Mouse (Mus musculus) liver, embryonic 12.5 days (tissue): ENCODE measurements around the gene Krtap4-16. TPM values are rescaled to one million over a fixed set of nuclear protein-coding genes. Genes with fewer than 3 reads are reported as not detected.

Experiments
- polyA plus RNA-seq: library from polyadenylated mRNA; unstranded; fragments of >200 nt; fragmentation: Nextera tagmentation; extraction: Ambion mirVana; gene quantifications from 2 replicates; pipeline ENCODE4 v1.2.1, GENCODE M21; 2016

Gene Krtap4-16
- polyA plus RNA-seq, 1 experiment from 2014 or later = not detected

Other genes with a start within 250 kb of the Krtap4-16 start
- gene Gm11938, start 248.3 kb downstream of the Krtap4-16 start, polyA plus RNA-seq = not detected in 2 replicates
- gene Gm11937, start 241.4 kb downstream of the Krtap4-16 start, polyA plus RNA-seq = not detected in 2 replicates
- gene Krtap2-4, start 236.8 kb downstream of the Krtap4-16 start, polyA plus RNA-seq = not detected in 2 replicates
- not detected in 2 replicates for gene Gm11562, start 231.2 kb downstream of the Krtap4-16 start, polyA plus RNA-seq
- not detected in 2 replicates for gene Krtap4-1, start 223.4 kb downstream of the Krtap4-16 start, polyA plus RNA-seq
- not detected in 2 replicates for gene Krtap4-2, start 216.5 kb downstream of the Krtap4-16 start, polyA plus RNA-seq
- gene Krtap4-7, start 207.5 kb downstream of the Krtap4-16 start, polyA plus RNA-seq = not detected in 2 replicates
- not detected in 2 replicates for gene Gm11555, start 201.4 kb downstream of the Krtap4-16 start, polyA plus RNA-seq
- not detected in 2 replicates for gene Gm11563, start 192.6 kb downstream of the Krtap4-16 start, polyA plus RNA-seq
- gene Krtap4-6, start 185.6 kb downstream of the Krtap4-16 start, polyA plus RNA-seq = not detected in 2 replicates
- gene Gm14190, start 160.9 kb downstream of the Krtap4-16 start, polyA plus RNA-seq = not detected in 2 replicates
- not detected in 2 replicates for gene Gm14180, start 117.3 kb downstream of the Krtap4-16 start, polyA plus RNA-seq
- not detected in 2 replicates for gene Gm11595, start 78.7 kb downstream of the Krtap4-16 start, polyA plus RNA-seq
- gene Krtap4-8, start 70.9 kb downstream of the Krtap4-16 start, polyA plus RNA-seq = not detected in 2 replicates
- not detected in 2 replicates for gene Krtap4-9, start 66.4 kb downstream of the Krtap4-16 start, polyA plus RNA-seq
- not detected in 2 replicates for gene Gm11596, start 58.1 kb downstream of the Krtap4-16 start, polyA plus RNA-seq
- not detected in 2 replicates for gene Gm11569, start 52.7 kb downstream of the Krtap4-16 start, polyA plus RNA-seq
- not detected in 2 replicates for gene Gm11554, start 47.2 kb downstream of the Krtap4-16 start, polyA plus RNA-seq
- not detected in 2 replicates for gene Krtap4-13, start 41.7 kb downstream of the Krtap4-16 start, polyA plus RNA-seq
- not detected in 2 replicates for gene Gm11564, start 35.9 kb downstream of the Krtap4-16 start, polyA plus RNA-seq
- gene 2300003K06Rik, start 13.5 kb downstream of the Krtap4-16 start, polyA plus RNA-seq = not detected in 2 replicates
- gene Gm11568, start 6.3 kb upstream of the Krtap4-16 start, polyA plus RNA-seq = not detected in 2 replicates
- gene Gm11559, start 12.9 kb upstream of the Krtap4-16 start, polyA plus RNA-seq = not detected in 2 replicates
- not detected in 2 replicates for gene Krtap9-1, start 21.8 kb upstream of the Krtap4-16 start, polyA plus RNA-seq
- not detected in 2 replicates for gene Gm11567, start 27.6 kb upstream of the Krtap4-16 start, polyA plus RNA-seq
- gene Krtap31-1, start 56.3 kb upstream of the Krtap4-16 start, polyA plus RNA-seq = not detected in 2 replicates
- gene Gm11565, start 63.1 kb upstream of the Krtap4-16 start, polyA plus RNA-seq = not detected in 2 replicates
- not detected in 2 replicates for gene Krtap31-2, start 84.7 kb upstream of the Krtap4-16 start, polyA plus RNA-seq
- gene Krtap9-5, start 96.9 kb upstream of the Krtap4-16 start, polyA plus RNA-seq = not detected in 2 replicates
- gene Krtap29-1, start 127.4 kb upstream of the Krtap4-16 start, polyA plus RNA-seq = not detected in 2 replicates
- not detected in 2 replicates for gene Krtap16-1, start 135.0 kb upstream of the Krtap4-16 start, polyA plus RNA-seq
- not detected in 2 replicates for gene Krtap17-1, start 142.4 kb upstream of the Krtap4-16 start, polyA plus RNA-seq
- gene Krt33a, start 164.6 kb upstream of the Krtap4-16 start, polyA plus RNA-seq = not detected in 2 replicates
- gene Krt33b, start 178.3 kb upstream of the Krtap4-16 start, polyA plus RNA-seq = not detected in 2 replicates
- gene Krt34, start 189.9 kb upstream of the Krtap4-16 start, polyA plus RNA-seq = not detected in 2 replicates
- not detected in 2 replicates for gene Krt31, start 198.9 kb upstream of the Krtap4-16 start, polyA plus RNA-seq
- not detected in 2 replicates for gene Krt32, start 236.6 kb upstream of the Krtap4-16 start, polyA plus RNA-seq
- gene Krt35, start 244.6 kb upstream of the Krtap4-16 start, polyA plus RNA-seq = not detected in 2 replicates